Mouse (Mus musculus): ENCODE measurements around the gene Nckap5. TPM values are rescaled to one million over a fixed set of nuclear protein-coding genes. Genes with fewer than 3 reads are reported as not detected.

Nckap5 gene
- 1.1 and 1.4 TPM in 2 replicates for polyA plus RNA-seq (2015; fragmentation: Nextera tagmentation; extraction: Ambion mirVana)

DNA sequence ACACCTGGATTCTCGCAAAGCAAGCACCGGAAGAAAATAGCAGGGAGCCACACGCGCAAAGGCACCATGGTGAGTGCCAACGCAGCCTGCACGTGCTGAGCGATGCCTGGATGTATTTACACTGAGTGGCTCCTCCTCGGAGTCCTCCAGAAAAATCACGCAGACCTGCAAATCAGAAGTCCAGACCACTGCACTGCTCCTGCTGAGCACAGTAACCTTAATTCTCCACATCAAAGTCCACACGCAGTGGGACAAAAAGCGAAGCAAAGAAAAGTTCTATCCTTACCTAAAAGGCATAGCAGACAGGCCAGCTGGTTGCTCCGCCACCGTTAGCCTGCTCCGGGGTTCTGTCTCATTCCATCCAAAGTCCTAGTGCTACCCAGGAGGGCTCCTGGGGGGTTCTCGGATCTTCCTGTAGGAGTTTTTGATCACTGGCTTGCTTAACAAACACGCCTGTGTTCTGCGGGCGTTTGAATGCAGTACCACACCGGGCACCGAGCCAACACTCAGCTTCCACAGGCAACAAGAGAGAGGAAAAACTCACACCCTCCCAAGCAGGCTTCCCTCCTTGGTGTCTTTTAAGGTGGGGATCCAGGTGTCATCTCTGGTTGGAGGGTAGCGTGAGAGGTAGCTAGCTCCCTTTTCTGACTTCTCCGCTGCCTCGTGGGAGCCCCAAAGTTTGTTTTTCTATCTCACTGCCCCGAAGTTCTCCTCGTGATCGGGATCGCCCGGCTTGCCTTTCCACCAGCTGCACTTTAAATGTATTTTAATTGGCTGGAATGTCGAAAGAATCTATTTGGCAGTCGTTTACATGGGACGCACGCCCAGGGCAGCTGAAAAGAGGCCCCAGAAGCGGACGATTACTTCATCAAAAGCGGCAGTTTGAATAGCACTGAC, at the start of gene Nckap5:
Gene Nckap5, minus strand, starts transcription at position 769 of the 897 bp plus-strand sequence.
- DNase-seq (peak; percentile 48), ATAC-seq (peak; percentile 64)
- Histone ChIP-seq H3K4me2 (ENCODE audit: low read depth, low read length) (peak within 1 kb of the TSS; percentile 68), H3K9me3 (ENCODE audit: low read length) (no peaks in the 10 kb centered on the region), H3K27ac (ENCODE audit: low read depth) (no peak within 1 kb of the TSS), H3K4me3 (ENCODE audit: low read depth, low read length) (peak within 1 kb of the TSS; percentile 33), H3K4me1 (ENCODE audit: insufficient read depth) (peaks cover 8% of the 10 kb centered on the region), H3K9ac (replicated peaks) (0 out of 2 replicates have a peak within 1 kb of the TSS, but pooled peaks have one; percentile 22), H3K27me3 (ENCODE audit: insufficient read depth, low read length) (peaks cover 8% of the 10 kb centered on the region), H3K36me3 (replicated peaks; ENCODE audit: insufficient read depth, low read length) (no peaks in the 10 kb centered on the region)
- TF ChIP-seq CTCF (IDR thresholded peaks at IDR 0.05; ENCODE audit: low read depth) (no peak), EP300 (IDR thresholded peaks at IDR 0.05; ENCODE audit: low read depth) (no peak)
- WGBS (ENCODE audit: insufficient replicate concordance), result 5% methylated on average over 35 of the region's 35 CpGs

DNA sequence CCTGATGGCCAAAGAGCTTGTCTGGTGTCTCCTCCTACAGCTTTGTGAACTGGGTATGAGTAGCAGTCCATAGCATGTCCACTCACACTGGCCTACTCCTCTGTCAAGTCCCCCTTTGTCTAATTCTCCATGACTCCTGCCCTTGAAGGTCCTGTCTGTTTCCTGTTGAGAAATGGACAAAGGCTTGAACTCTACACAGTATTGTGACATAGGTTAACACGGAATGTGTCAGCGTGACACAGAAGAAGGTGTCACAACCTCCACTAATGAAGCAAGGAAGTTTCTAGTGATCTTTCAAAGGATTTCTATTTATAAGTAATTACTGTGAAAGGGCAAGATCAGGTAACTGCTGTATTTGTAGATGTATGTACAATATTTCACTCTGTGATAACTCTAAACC, 46.9 kb upstream of the Nckap5 start:
- Histone ChIP-seq H3K9me3 (ENCODE audit: low read length) (no peaks in the 10 kb centered on the region), H3K4me1 (ENCODE audit: insufficient read depth) (no peaks in the 10 kb centered on the region), H3K4me3 (ENCODE audit: low read depth, low read length) (no peak overlapping the region), H3K9ac (replicated peaks) (no peak overlapping the region), H3K36me3 (replicated peaks; ENCODE audit: insufficient read depth, low read length) (no peaks in the 10 kb centered on the region), H3K4me2 (ENCODE audit: low read depth, low read length) (no peak overlapping the region), H3K27me3 (ENCODE audit: insufficient read depth, low read length) (no peaks in the 10 kb centered on the region), H3K27ac (ENCODE audit: low read depth) (no peak overlapping the region)
- ATAC-seq (no peak), DNase-seq (no peak)
- 60% methylated on average over 2 of the region's 2 CpGs for WGBS (ENCODE audit: insufficient replicate concordance)
- TF ChIP-seq CTCF (IDR thresholded peaks at IDR 0.05; ENCODE audit: low read depth) (no peak), EP300 (IDR thresholded peaks at IDR 0.05; ENCODE audit: low read depth) (no peak)

DNA sequence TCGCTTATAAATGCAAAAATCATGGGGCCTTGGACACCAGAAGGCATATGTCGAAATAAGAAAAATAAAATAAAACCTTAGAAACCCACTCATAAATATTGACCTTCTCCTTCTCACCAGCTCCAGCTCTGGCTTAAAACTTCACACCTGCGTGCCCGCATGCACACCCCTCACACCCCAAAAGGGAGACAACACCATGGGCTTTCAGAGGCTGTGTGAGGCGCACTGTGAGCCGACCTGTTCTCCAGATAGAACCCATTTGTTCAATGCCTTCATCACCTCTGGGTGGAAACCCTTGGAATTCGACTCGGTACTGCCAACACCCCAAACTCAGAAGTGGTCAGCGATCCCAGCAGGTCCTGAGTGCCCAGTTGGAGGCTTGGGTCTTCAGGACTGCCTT, 37.8 kb upstream of the Nckap5 start:
- WGBS (ENCODE audit: insufficient replicate concordance), result 74% methylated on average over 9 of the region's 9 CpGs
- Histone ChIP-seq H3K27me3 (ENCODE audit: insufficient read depth, low read length) (no peaks in the 10 kb centered on the region), H3K36me3 (replicated peaks; ENCODE audit: insufficient read depth, low read length) (no peaks in the 10 kb centered on the region), H3K27ac (ENCODE audit: low read depth) (no peak overlapping the region), H3K9ac (replicated peaks) (no peak overlapping the region), H3K4me1 (ENCODE audit: insufficient read depth) (no peaks in the 10 kb centered on the region), H3K9me3 (ENCODE audit: low read length) (no peaks in the 10 kb centered on the region), H3K4me2 (ENCODE audit: low read depth, low read length) (no peak overlapping the region), H3K4me3 (ENCODE audit: low read depth, low read length) (no peak overlapping the region)
- DNase-seq, result no peak
- TF ChIP-seq CTCF (IDR thresholded peaks at IDR 0.05; ENCODE audit: low read depth) (no peak), EP300 (IDR thresholded peaks at IDR 0.05; ENCODE audit: low read depth) (no peak)
- no peak for ATAC-seq

DNA sequence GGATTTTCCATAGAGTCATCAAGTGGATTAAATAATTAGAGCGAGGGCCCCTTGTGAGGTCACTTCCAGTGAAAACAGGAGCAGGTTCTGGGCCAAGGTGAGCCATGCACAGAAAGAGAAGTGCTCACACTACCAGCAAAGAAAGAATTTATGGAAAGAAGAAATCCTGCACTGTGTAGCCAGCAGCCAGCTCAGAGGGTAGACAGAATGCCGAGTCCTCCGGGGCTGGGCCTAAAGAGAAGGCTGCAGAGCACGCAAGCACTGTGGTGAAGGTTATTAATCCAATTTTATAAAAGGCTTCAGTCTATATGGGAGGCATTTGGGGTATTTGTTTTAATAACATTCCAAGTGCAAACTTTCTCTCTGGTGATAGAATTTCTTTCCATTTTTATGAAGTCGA, 37.3 kb upstream of the Nckap5 start:
- ATAC-seq (no peak), DNase-seq (no peak)
- Histone ChIP-seq H3K4me2 (ENCODE audit: low read depth, low read length) (no peak overlapping the region), H3K4me1 (ENCODE audit: insufficient read depth) (no peaks in the 10 kb centered on the region), H3K4me3 (ENCODE audit: low read depth, low read length) (no peak overlapping the region), H3K9me3 (ENCODE audit: low read length) (no peaks in the 10 kb centered on the region), H3K27ac (ENCODE audit: low read depth) (no peak overlapping the region), H3K36me3 (replicated peaks; ENCODE audit: insufficient read depth, low read length) (no peaks in the 10 kb centered on the region), H3K27me3 (ENCODE audit: insufficient read depth, low read length) (no peaks in the 10 kb centered on the region), H3K9ac (replicated peaks) (no peak overlapping the region)
- 86% methylated on average over 5 of the region's 5 CpGs for WGBS (ENCODE audit: insufficient replicate concordance)
- TF ChIP-seq EP300 (IDR thresholded peaks at IDR 0.05; ENCODE audit: low read depth) (no peak), CTCF (IDR thresholded peaks at IDR 0.05; ENCODE audit: low read depth) (no peak)

DNA sequence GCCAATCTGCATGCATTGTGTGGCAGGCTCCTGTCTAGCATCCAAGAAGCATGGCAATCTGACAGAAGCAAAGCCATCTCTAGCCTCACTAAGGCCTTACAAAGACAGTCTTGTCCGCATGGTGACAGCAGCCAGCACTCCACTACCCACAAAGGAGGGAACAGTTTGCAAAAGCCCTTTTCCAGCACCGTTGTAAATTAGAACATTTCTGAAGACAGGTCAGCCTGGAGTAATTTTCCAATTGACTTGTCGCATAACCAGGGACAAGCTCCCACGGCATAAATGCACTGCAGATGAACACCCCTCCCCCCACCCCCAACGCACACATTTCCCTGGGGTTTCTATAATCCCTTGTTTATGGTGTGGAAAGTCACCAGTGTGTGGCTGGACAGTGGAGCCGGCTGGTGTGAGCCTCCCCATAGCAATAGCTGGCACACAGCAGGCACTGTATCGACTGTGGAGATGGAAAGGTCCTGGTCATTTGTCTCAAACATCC, 35.0 kb upstream of the Nckap5 start:
- no peaks in the 10 kb centered on the region for H3K27me3 ChIP-seq (ENCODE audit: insufficient read depth, low read length)
- no peak overlapping the region for H3K9ac ChIP-seq (replicated peaks)
- H3K36me3 ChIP-seq (replicated peaks; ENCODE audit: insufficient read depth, low read length), result no peaks in the 10 kb centered on the region
- no peak for TF ChIP-seq CTCF (IDR thresholded peaks at IDR 0.05; ENCODE audit: low read depth)
- TF ChIP-seq EP300 (IDR thresholded peaks at IDR 0.05; ENCODE audit: low read depth), result no peak
- H3K4me1 ChIP-seq (ENCODE audit: insufficient read depth), result no peaks in the 10 kb centered on the region
- DNase-seq, result no peak
- no peak overlapping the region for H3K27ac ChIP-seq (ENCODE audit: low read depth)
- H3K9me3 ChIP-seq (ENCODE audit: low read length), result no peaks in the 10 kb centered on the region
- 78% methylated on average over 7 of the region's 7 CpGs for WGBS (ENCODE audit: insufficient replicate concordance)
- no peak overlapping the region for H3K4me2 ChIP-seq (ENCODE audit: low read depth, low read length)
- ATAC-seq, result no peak
- H3K4me3 ChIP-seq (ENCODE audit: low read depth, low read length), result no peak overlapping the region

DNA sequence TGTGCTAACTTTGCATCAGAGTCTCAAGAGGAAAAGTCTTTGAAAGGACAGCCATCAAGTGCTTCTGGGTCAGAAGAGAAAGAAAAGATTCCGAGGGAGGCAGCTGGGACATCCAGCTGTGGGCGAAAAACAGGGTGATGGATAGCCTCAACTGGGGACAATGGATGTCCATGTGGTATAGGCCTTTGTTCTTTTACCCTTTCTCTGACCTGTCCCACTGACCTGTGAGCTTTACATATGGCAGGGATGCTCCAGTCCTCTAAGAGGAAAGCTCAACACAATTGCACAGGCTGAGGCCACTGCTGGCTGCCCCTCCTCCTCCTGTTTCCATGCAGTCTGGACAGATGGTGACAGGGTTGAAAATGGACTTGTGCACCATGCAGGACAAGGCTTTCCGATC, 31.2 kb upstream of the Nckap5 start:
- Histone ChIP-seq H3K4me2 (ENCODE audit: low read depth, low read length) (no peak overlapping the region), H3K27ac (ENCODE audit: low read depth) (no peak overlapping the region), H3K9ac (replicated peaks) (no peak overlapping the region), H3K36me3 (replicated peaks; ENCODE audit: insufficient read depth, low read length) (no peaks in the 10 kb centered on the region), H3K4me3 (ENCODE audit: low read depth, low read length) (no peak overlapping the region), H3K9me3 (ENCODE audit: low read length) (no peaks in the 10 kb centered on the region), H3K4me1 (ENCODE audit: insufficient read depth) (no peaks in the 10 kb centered on the region), H3K27me3 (ENCODE audit: insufficient read depth, low read length) (no peaks in the 10 kb centered on the region)
- ATAC-seq (no peak), DNase-seq (no peak)
- WGBS (ENCODE audit: insufficient replicate concordance), result 74% methylated on average over 3 of the region's 3 CpGs
- TF ChIP-seq EP300 (IDR thresholded peaks at IDR 0.05; ENCODE audit: low read depth), result no peak
- no peak for TF ChIP-seq CTCF (IDR thresholded peaks at IDR 0.05; ENCODE audit: low read depth)

Measured in liver, postnatal 0 days (tissue).